Mouse (Mus musculus) macrophage (primary cell): ENCODE results near the gene Sorcs2. TPM values are rescaled to one million over a fixed set of nuclear protein-coding genes. Genes with fewer than 3 reads are reported as not detected.

ENCODE experiments used
- H3K27ac ChIP-seq: fragments of 350-480 bp; formaldehyde crosslinking; 2 replicates; pipeline ENCODE4 v1.9.0; 2021
- H3K36me3 ChIP-seq: fragments of 350-480 bp; formaldehyde crosslinking; 2 replicates; pipeline ENCODE4 v1.9.0; 2021; ENCODE audit errors: inconsistent target
- H3K4me3 ChIP-seq: fragments of 350-480 bp; formaldehyde crosslinking; 2 replicates; pipeline ENCODE4 v1.9.0; 2021; ENCODE audit errors: inconsistent target
- H3K79me2 ChIP-seq: fragments of 350-480 bp; formaldehyde crosslinking; 2 replicates; pipeline ENCODE4 v1.9.0; 2021; ENCODE audit errors: inconsistent target
- WGBS: methylation state at CpG from one replicate; pipeline ENCODE4 v1.1.7; 2026; ENCODE audit warnings: inconsistent platforms; ENCODE audit not compliant: missing documents; 5-methylcytosine and 5-hydroxymethylcytosine counted together
- polyA plus RNA-seq: library from polyadenylated mRNA; stranded (reverse); fragments of 250-400 nt; gene quantifications from 3 replicates; pipeline ENCODE4 v1.2.4, GENCODE M21; 2018; ENCODE audit warnings: inconsistent platforms

The Sorcs2 gene
- polyA plus RNA-seq, 1 experiment from 2014 or later: not detected

- Histone ChIP-seq H3K27ac (no peak overlapping the region), H3K36me3 (no peaks in the 10 kb centered on the region), H3K4me3 (no peak overlapping the region), H3K79me2 (no peaks in the 10 kb centered on the region)
- WGBS: 28% methylated on average over 8 of the region's 8 CpGs
Measured at GRCm38 (mm10) chr5:36377456-36378369, 20.2 kb downstream of the Sorcs2 start.

DNA sequence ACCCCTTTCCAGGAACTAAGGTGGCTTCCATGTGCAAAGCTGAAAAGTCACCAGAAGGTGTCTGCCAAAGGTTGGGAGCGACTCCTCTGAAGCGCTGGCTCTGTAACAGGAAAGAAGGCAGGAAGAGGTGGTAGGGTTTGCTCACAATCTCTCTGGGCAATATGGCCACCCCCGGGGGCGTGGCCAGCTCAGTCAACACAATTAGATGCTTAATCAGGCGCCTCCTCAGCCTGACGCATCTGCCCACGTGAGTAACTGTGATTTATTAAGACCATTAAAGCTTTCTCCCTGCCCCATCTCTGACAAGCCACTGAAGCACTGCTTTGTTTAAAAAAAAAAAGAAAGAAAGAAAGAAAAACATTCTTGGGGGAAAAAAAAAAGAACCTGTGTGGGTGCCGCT is 22.1 kb downstream of the Sorcs2 start:
- Histone ChIP-seq H3K79me2 (no peaks in the 10 kb centered on the region), H3K27ac (no peak overlapping the region), H3K36me3 (no peaks in the 10 kb centered on the region), H3K4me3 (no peak overlapping the region)
- 36% methylated on average over 8 of the region's 8 CpGs for WGBS

- 54% methylated on average over 15 of the region's 19 CpGs for WGBS
- Histone ChIP-seq H3K27ac (no peak overlapping the region), H3K4me3 (no peak overlapping the region), H3K36me3 (no peaks in the 10 kb centered on the region), H3K79me2 (no peaks in the 10 kb centered on the region)
Measured at GRCm38 (mm10) chr5:36374221-36375050, 23.5 kb downstream of the Sorcs2 start.

DNA sequence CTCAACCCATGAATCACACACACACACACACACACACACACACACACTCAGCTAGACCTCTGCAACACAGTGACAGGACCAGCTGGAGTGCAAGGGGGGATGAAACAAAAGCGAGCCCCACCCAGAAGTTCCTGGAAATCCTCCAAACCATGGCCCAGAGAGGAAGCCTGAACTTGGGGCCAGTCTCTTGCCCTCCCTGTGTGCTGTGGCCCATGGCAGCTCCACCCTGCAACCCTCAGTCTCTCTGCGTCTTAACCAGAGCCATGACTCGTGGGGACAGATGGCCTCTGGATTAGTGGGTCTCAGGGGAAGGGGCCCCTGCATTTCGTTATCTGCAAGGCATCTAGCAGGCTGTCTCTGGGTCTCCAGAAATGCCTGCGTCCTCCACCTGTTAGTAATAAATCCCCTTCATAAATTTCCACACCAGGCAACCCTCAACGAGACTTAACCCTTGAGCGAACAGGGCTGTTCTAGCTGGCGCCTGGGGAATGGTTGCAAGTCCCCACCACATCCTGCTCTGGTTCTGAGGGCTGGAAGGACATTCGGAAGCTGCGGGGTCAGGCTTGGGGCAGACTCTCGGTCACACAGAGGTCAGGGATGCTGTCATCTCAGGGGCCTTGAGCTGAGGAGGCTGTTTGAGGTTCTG is 24.6 kb downstream of the Sorcs2 start:
- WGBS: 14% methylated on average over 11 of the region's 11 CpGs
- Histone ChIP-seq H3K4me3 (no peak overlapping the region), H3K36me3 (no peaks in the 10 kb centered on the region), H3K27ac (no peak overlapping the region), H3K79me2 (no peaks in the 10 kb centered on the region)

DNA sequence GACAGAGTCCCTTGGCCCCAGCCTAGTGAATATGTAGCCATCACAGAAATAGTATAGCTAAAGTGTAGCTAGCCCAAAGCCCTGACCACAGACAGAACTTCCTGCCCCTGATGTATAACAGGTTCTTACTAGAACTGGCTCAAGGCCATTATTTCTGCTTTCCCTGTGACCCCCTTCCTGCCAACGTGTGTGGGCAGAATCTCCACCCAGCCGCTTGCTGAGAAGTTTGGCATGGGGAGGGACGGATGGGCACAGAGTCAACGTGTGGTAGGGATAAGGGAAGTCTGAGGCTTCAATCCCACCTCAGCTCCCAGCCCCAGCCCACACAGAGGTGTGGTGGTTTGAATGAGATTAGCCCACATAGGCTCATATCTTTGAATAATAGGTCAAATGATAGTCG is 26.2 kb downstream of the Sorcs2 start:
- H3K79me2 ChIP-seq: no peaks in the 10 kb centered on the region
- H3K36me3 ChIP-seq: no peaks in the 10 kb centered on the region
- H3K4me3 ChIP-seq: no peak overlapping the region
- no peak overlapping the region for H3K27ac ChIP-seq
- WGBS: 18% methylated on average over 5 of the region's 5 CpGs

GRCm38 (mm10) chr5:36369261-36369684 is 28.7 kb downstream of the Sorcs2 start:
- Histone ChIP-seq H3K79me2 (no peaks in the 10 kb centered on the region), H3K4me3 (no peak overlapping the region)
- WGBS: no CpG with 5 or more reads among the region's 1 CpGs

GRCm38 (mm10) chr5:36368511-36369135 is 29.3 kb downstream of the Sorcs2 start:
- WGBS: 82% methylated on average over 7 of the region's 7 CpGs
- H3K4me3 ChIP-seq: no peak overlapping the region
- H3K27ac ChIP-seq: no peak overlapping the region
- no peaks in the 10 kb centered on the region for H3K36me3 ChIP-seq
- H3K79me2 ChIP-seq: no peaks in the 10 kb centered on the region

More at GRCm38 (mm10) chr5:36369261-36369684, 28.7 kb downstream of the Sorcs2 start:
- no peaks in the 10 kb centered on the region for H3K36me3 ChIP-seq
- no peak overlapping the region for H3K27ac ChIP-seq

DNA sequence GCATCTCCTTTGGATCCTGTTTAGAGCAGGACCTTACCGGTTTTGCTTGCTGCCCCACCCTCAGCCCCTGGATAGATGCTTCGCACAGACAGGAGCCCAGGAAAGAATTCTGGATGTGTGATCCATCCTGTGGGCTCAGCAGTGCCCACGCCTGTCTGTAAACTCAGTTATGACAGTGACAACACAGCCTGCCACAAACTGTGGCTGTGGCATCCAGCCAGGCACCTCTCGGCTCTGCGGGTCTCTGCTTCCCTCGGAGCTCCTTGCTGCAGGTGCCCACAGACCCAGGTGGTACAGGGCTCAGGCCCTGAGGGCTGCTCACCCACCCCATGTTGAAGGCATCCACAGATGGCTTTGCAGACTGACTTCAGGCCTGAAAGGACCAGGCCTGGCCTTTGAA is 30.0 kb downstream of the Sorcs2 start:
- no peak overlapping the region for H3K27ac ChIP-seq
- no peaks in the 10 kb centered on the region for H3K36me3 ChIP-seq
- H3K4me3 ChIP-seq: no peak overlapping the region
- no peaks in the 10 kb centered on the region for H3K79me2 ChIP-seq
- WGBS: 50% methylated on average over 6 of the region's 6 CpGs

DNA sequence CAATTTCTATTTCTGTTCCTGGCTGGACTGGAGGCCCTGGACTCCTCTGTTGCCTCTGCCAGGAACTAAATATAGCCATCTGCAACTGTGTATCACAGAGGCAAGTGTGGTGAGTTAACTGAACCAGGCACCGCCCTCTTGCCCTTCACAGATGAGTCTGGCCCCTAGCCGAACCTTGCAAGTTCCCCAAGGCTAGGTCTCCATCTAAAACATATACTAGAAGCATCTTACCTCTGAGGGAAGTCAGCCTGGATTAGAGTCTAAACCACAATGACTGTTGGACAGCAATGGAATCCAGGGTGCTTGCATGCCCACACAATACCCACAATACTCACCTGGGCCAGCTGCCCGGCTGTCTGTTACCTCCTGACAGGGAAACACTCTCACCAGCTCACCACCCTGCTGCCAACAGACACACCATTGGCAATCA is 30.7 kb downstream of the Sorcs2 start:
- 14% methylated on average over 3 of the region's 3 CpGs for WGBS
- Histone ChIP-seq H3K27ac (no peak overlapping the region), H3K36me3 (no peaks in the 10 kb centered on the region), H3K79me2 (no peaks in the 10 kb centered on the region), H3K4me3 (no peak overlapping the region)

GRCm38 (mm10) chr5:36361749-36362148 is 36.2 kb downstream of the Sorcs2 start:
- Histone ChIP-seq H3K36me3 (no peaks in the 10 kb centered on the region), H3K4me3 (no peak overlapping the region), H3K79me2 (no peaks in the 10 kb centered on the region), H3K27ac (no peak overlapping the region)
- WGBS: 33% methylated on average over 7 of the region's 7 CpGs

GRCm38 (mm10) chr5:36360343-36360742 is 37.6 kb downstream of the Sorcs2 start:
- Histone ChIP-seq H3K36me3 (no peaks in the 10 kb centered on the region), H3K27ac (no peak overlapping the region), H3K4me3 (no peak overlapping the region), H3K79me2 (no peaks in the 10 kb centered on the region)
- 93% methylated on average over 7 of the region's 7 CpGs for WGBS

DNA sequence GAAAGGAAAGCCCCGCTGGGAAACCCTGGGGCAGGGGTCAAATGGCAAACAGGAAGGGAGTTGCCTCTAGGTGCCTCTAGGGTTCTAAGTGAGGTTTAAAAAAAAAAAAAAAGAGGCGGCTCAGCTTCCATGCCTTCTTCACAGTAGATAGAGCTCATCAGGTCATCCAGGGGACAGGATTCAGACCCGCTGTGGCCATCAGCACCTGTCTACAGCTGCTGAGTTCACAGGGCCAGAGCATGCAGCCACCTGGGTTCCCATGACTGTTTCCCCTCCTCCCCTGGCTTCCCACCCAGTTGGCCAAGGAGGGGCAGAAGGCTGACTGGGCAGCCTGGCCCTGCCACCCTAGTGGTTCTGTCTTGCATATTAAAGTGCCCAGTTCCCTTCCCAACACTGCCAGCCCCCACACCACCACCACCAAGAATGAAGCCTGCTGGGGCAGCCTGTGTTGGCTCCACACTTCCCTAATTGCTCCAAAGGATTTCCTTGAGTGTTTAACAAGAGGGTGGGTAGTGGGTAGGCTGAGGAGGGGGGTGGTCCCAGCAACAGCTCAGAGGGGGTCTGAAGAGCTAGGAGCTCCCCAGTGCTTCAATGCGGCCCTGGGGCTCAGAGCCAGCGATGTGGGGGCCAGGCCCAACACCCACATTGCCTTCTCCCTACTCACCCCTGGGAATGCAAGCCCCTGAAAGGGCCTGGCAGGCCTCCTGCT is 38.2 kb downstream of the Sorcs2 start:
- Histone ChIP-seq H3K36me3 (no peaks in the 10 kb centered on the region), H3K27ac (no peak overlapping the region), H3K4me3 (no peak overlapping the region), H3K79me2 (no peaks in the 10 kb centered on the region)
- WGBS: 98% methylated on average over 5 of the region's 5 CpGs

GRCm38 (mm10) chr5:36358161-36358560 is 39.8 kb downstream of the Sorcs2 start:
- no peaks in the 10 kb centered on the region for H3K79me2 ChIP-seq
- no peak overlapping the region for H3K4me3 ChIP-seq
- 93% methylated on average over 4 of the region's 4 CpGs for WGBS
- no peaks in the 10 kb centered on the region for H3K36me3 ChIP-seq
- H3K27ac ChIP-seq: no peak overlapping the region

- Histone ChIP-seq H3K79me2 (no peaks in the 10 kb centered on the region), H3K27ac (no peak overlapping the region), H3K4me3 (no peak overlapping the region), H3K36me3 (no peaks in the 10 kb centered on the region)
- 89% methylated on average over 4 of the region's 4 CpGs for WGBS
Measured at GRCm38 (mm10) chr5:36356659-36357058, 41.3 kb downstream of the Sorcs2 start.
